Mouse (Mus musculus) kidney, embryonic 16.5 days (tissue): ENCODE data around the gene Spsb3. TPM values are rescaled to one million over a fixed set of nuclear protein-coding genes. Genes with fewer than 3 reads are reported as not detected.

ENCODE experiments used
- ATAC-seq: fragments of 200-750 bp; cut with Nextera tagmentation; 2 replicates; pipeline ENCODE4 v1.8.0; 2017; ENCODE audit warnings: moderate TSS enrichment; ENCODE audit not compliant: low FRiP score, low TSS enrichment
- H3K27ac ChIP-seq: fragments of 300-500 bp; sonication (generic); 2 replicates; pipeline ENCODE4 v1.5.1; 2014; ENCODE audit warnings: low read length
- H3K27me3 ChIP-seq: fragments of 300-500 bp; sonication (generic); 2 replicates; pipeline ENCODE4 v1.6.1; 2014; ENCODE audit warnings: low read length, control low read depth, mixed read lengths; ENCODE audit not compliant: insufficient read depth
- H3K36me3 ChIP-seq: fragments of 300-500 bp; sonication (generic); 2 replicates; pipeline ENCODE4 v1.6.1; 2014; ENCODE audit warnings: low read length, control low read depth, mixed read lengths; ENCODE audit not compliant: insufficient read depth
- H3K4me1 ChIP-seq: fragments of 300-500 bp; sonication (generic); 2 replicates; pipeline ENCODE4 v1.6.1; 2014; ENCODE audit warnings: low read length, control low read depth, mixed read lengths; ENCODE audit not compliant: insufficient read depth
- H3K4me2 ChIP-seq: fragments of 300-500 bp; sonication (generic); replicated peaks from 2 replicates; pipeline ENCODE4 v1.6.1; 2014; ENCODE audit warnings: low read depth, low read length
- H3K4me3 ChIP-seq: fragments of 300-500 bp; sonication (generic); 2 replicates; pipeline ENCODE4 v1.5.1; 2014; ENCODE audit warnings: mild to moderate bottlenecking, low read length
- H3K9ac ChIP-seq: fragments of 300-500 bp; sonication (generic); replicated peaks from 2 replicates; pipeline ENCODE4 v1.6.1; 2014; ENCODE audit warnings: low read length
- H3K9me3 ChIP-seq: fragments of 300-500 bp; sonication (generic); 2 replicates; pipeline ENCODE4 v1.6.1; 2016; ENCODE audit warnings: low read length, control low read depth
- WGBS: fragments of 180-500 bp; shearing (Covaris S2); extraction: QIAGEN DNeasy Blood & Tissue Kit; methylation state at CpG from one replicate; pipeline ENCODE4 v1.1.7; 2014; 5-methylcytosine and 5-hydroxymethylcytosine counted together
- polyA plus RNA-seq: library from polyadenylated mRNA; unstranded; fragments of >200 nt; fragmentation: Nextera tagmentation; extraction: Ambion mirVana; gene quantifications from 2 replicates; pipeline ENCODE4 v1.2.1, GENCODE M21; 2015

The Spsb3 gene
- polyA plus RNA-seq, 1 experiment from 2014 or later = 50.4 TPM

- H3K27ac ChIP-seq = peak overlapping the region; percentile 65
- 9% methylated on average over 31 of the region's 31 CpGs for WGBS
- peak overlapping the region; percentile 80 for H3K4me3 ChIP-seq
- H3K4me1 ChIP-seq = peaks cover 30% of the 10 kb centered on the region
- H3K9ac ChIP-seq = peak overlapping the region; percentile 91
- H3K27me3 ChIP-seq = no peaks in the 10 kb centered on the region
- H3K4me2 ChIP-seq = peak overlapping the region; percentile 99
- H3K9me3 ChIP-seq = no peaks in the 10 kb centered on the region
- 0 out of 2 replicates have a peak, but pooled peaks have one; percentile 9 for ATAC-seq
- H3K36me3 ChIP-seq = peaks cover 53% of the 10 kb centered on the region
Measured at GRCm38 (mm10) chr17:24894061-24894994, 7.9 kb downstream of the Spsb3 start.

DNA sequence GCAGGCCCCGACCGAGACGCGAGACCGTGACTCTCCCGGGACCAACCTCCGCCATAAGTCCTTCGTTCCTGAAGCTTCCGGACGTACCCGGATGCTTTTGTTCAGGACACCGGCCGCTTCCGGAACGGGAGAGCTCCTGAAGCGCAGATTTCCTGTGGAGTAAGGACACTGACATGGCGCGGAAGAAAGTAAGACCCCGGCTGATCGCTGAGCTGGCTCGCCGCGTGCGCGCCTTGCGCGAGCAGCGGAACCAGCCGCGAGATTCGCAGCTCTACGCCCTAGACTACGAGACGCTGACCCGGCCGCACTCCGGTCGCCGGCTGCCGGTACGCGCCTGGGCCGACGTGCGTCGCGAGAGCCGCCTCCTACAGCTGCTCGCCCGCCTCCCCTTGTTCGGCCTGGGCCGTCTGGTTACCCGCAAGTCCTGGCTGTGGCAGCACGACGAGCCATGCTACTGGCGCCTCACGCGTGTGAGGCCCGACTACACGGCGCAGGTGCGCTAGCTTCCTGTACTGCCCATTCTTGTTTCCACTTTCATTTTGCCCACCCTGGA, 8.6 kb downstream of the Spsb3 start, which contains the start of the genes Eme2 and Mrps34:
TSS of gene Eme2 (minus strand) at position 93 of the 553 bp plus-strand sequence.
TSS of gene Mrps34 (plus strand) at position 122 of the 553 bp plus-strand sequence.
- Histone ChIP-seq H3K4me1 (peaks cover 30% of the 10 kb centered on the region), H3K27ac (peak within 1 kb of the TSS; percentile 78), H3K9ac (peak within 1 kb of the TSS; percentile 91), H3K4me2 (peak within 1 kb of the TSS; percentile 99), H3K27me3 (no peaks in the 10 kb centered on the region), H3K4me3 (peak within 1 kb of the TSS; percentile 80), H3K36me3 (peaks cover 60% of the 10 kb centered on the region), H3K9me3 (no peaks in the 10 kb centered on the region)
- WGBS = under 1% methylated on average over 62 of the region's 62 CpGs
- peak; percentile 33; the same call in 1 of the 2 replicates for ATAC-seq

DNA sequence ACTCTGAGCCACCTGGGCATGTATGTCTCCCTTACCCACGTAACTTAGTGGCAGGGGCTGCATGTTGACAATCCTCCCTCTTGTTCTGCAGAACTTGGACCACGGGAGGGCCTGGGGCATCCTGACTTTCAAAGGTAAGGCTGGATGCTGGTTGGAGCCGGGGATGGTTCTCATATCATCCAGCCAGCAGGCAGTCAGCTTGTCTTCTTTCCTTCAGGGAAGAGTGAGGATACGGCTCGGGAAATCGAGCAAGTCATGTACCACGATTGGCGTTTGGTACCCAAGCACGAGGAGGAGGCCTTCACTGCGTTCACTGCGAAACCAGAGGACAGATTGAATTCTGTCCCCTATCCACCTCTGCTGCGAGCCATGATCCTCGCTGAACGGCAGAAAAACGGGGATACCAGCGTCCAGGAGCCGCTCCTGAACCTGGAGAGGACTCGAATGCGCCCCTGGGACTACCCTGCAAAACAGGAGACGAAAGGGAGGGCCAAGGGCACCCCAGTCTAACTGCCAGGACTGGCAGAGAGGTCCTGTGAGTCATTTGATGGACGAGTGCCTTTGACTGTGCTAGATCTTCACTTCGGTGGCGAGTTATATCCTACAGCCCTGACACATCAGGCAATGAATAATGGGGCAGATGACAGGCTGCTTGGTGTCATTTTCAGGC, 9.3 kb downstream of the Spsb3 start:
- peak overlapping the region; percentile 91 for H3K9ac ChIP-seq
- H3K4me1 ChIP-seq = peaks cover 30% of the 10 kb centered on the region
- peak overlapping the region; percentile 78 for H3K27ac ChIP-seq
- H3K4me2 ChIP-seq = peak overlapping the region; percentile 99
- H3K27me3 ChIP-seq = no peaks in the 10 kb centered on the region
- WGBS = 8% methylated on average over 23 of the region's 23 CpGs
- H3K4me3 ChIP-seq = peak overlapping the region; percentile 80
- H3K36me3 ChIP-seq = peaks cover 61% of the 10 kb centered on the region
- ATAC-seq = no peak
- H3K9me3 ChIP-seq = no peaks in the 10 kb centered on the region

DNA sequence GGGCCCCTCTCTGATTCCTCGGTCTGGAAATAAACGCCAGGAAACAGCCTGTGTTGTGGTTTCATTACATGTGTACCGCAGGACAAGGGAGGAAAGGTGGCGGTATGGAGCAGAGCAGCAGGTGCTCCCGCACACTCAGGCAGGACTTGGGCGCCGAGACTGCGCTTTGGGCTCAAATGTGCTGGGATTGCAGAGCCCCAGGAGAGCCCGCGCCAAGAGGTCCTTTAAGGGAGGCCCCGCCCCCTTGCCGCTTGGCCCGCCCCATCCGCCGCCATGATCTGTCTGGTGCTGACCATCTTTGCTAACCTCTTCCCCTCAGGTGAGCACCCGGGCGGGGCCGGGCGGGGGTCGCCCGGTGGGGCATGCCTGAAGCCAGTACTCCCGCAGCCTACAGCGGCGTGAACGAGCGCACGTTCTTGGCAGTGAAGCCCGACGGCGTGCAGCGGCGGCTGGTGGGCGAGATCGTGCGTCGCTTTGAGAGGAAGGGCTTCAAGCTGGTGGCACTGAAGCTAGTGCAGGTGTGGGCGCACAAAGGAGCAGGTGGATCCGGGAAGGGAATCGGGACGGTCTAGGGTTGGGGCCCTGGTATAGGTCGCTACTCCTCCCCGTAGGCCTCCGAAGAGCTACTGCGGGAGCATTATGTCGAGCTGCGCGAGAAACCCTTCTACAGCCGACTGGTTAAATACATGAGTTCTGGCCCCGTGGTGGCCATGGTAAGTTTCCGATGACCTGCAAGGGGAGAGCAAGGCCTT, 10.0 kb downstream of the Spsb3 start, which contains the start of gene Nme3:
TSS of gene Nme3 (plus strand) at position 260 of the 752 bp plus-strand sequence.
- peak within 1 kb of the TSS; percentile 99 for H3K4me2 ChIP-seq
- no peaks in the 10 kb centered on the region for H3K9me3 ChIP-seq
- peaks cover 30% of the 10 kb centered on the region for H3K4me1 ChIP-seq
- peaks cover 61% of the 10 kb centered on the region for H3K36me3 ChIP-seq
- peak within 1 kb of the TSS; percentile 80 for H3K4me3 ChIP-seq
- under 1% methylated on average over 50 of the region's 50 CpGs for WGBS
- no peaks in the 10 kb centered on the region for H3K27me3 ChIP-seq
- peak within 1 kb of the TSS; percentile 91 for H3K9ac ChIP-seq
- peak; percentile 80 for ATAC-seq
- peak within 1 kb of the TSS; percentile 78 for H3K27ac ChIP-seq

GRCm38 (mm10) chr17:24896993-24897269, 10.5 kb downstream of the Spsb3 start:
- WGBS = 31% methylated on average over 11 of the region's 11 CpGs
- Histone ChIP-seq H3K27me3 (no peaks in the 10 kb centered on the region), H3K27ac (peak overlapping the region; percentile 78; the same call in 1 of the 2 replicates), H3K9me3 (no peaks in the 10 kb centered on the region), H3K9ac (peak overlapping the region; percentile 91), H3K36me3 (peaks cover 63% of the 10 kb centered on the region), H3K4me3 (peak overlapping the region; percentile 80), H3K4me2 (peak overlapping the region; percentile 99), H3K4me1 (peaks cover 30% of the 10 kb centered on the region)
- ATAC-seq = no peak

GRCm38 (mm10) chr17:24897600-24897999, 11.2 kb downstream of the Spsb3 start:
- Histone ChIP-seq H3K36me3 (peaks cover 63% of the 10 kb centered on the region), H3K4me1 (peaks cover 30% of the 10 kb centered on the region), H3K9me3 (no peaks in the 10 kb centered on the region), H3K9ac (no peak overlapping the region; the same call in 1 of the 2 replicates), H3K4me3 (no peak overlapping the region), H3K27ac (no peak overlapping the region), H3K4me2 (peak overlapping the region; percentile 99; the same call in 1 of the 2 replicates), H3K27me3 (no peaks in the 10 kb centered on the region)
- WGBS = 69% methylated on average over 4 of the region's 4 CpGs
- no peak for ATAC-seq

DNA sequence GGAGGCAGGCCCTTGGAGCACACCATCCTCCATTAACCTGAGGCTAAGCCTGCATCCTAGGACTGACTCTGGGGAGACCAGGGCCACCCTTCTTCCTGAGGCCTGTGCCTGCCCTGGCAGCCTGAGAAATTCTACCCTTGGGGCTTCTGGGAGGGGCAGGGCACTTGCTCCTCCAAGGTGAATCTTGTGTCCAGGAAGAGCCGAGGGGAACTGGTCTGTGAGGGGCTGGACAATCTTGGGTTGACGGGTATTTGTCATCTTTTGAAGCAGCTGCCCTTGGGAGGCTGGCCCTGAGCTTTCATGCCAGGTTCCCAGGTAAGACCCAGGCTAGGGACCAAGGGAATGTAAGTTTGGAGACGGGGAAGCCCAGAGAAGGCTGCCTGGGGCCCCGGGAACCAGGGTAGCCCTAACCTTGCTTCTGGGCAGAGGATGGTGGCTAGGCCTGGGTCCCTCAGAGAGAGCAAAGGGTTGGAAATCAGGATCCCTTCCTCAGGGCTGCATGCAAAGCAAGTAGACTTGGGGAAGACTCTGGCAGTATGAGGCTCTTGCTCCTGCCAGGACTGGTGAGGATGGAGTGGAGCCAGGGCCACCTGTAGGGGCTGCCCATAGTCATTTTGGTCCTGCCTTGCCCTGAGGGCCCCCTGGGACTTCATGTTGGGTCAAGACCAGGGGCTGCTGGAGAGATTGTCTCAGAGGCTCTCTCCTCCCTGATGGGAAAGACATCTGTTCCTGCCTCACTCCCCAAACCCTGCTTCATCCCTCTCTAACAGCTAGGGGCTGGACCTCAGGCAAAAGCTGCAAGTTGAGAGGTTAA, 11.8 kb downstream of the Spsb3 start:
- Histone ChIP-seq H3K36me3 (peaks cover 63% of the 10 kb centered on the region), H3K9ac (no peak overlapping the region; the same call in 1 of the 2 replicates), H3K4me1 (peaks cover 30% of the 10 kb centered on the region), H3K27ac (no peak overlapping the region), H3K4me3 (no peak overlapping the region), H3K27me3 (no peaks in the 10 kb centered on the region), H3K9me3 (no peaks in the 10 kb centered on the region), H3K4me2 (no peak overlapping the region)
- WGBS = 80% methylated on average over 4 of the region's 4 CpGs
- ATAC-seq = no peak

DNA sequence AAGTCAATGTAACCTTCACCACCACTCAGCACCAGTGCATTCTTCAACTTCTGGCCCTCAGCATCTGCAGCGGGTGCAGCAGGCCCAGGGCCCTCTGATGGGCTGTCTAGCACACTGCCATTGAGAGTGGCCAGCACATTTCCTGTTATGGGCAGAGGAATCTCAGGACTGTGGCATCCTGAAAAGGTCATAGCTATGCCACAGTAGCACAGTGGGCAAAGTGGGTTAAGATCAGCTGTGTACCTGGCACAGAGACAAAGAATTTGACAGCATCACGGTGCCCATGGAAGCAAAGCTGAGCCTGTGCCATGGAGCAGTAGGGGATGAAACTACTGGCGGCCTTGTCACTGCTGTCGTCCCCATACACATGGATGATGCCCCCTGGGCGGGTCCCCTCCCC, 12.7 kb downstream of the Spsb3 start:
- no peak for ATAC-seq
- WGBS = 89% methylated on average over 5 of the region's 5 CpGs
- H3K36me3 ChIP-seq = peaks cover 66% of the 10 kb centered on the region

More for the DNA sequence above, 12.7 kb downstream of the Spsb3 start:
- Histone ChIP-seq H3K27me3 (no peaks in the 10 kb centered on the region), H3K4me3 (no peak overlapping the region), H3K9me3 (no peaks in the 10 kb centered on the region), H3K4me2 (no peak overlapping the region), H3K4me1 (peaks cover 24% of the 10 kb centered on the region), H3K9ac (no peak overlapping the region), H3K27ac (no peak overlapping the region)
